Mouse (Mus musculus) lung, embryonic 15.5 days (tissue): Measurements from ENCODE around the gene Birc3. TPM values are rescaled to one million over a fixed set of nuclear protein-coding genes. Genes with fewer than 3 reads are reported as not detected.

ENCODE experiments used
- polyA plus RNA-seq: library from polyadenylated mRNA; unstranded; fragments of >200 nt; fragmentation: Nextera tagmentation; extraction: Ambion mirVana; gene quantifications from 2 replicates; pipeline ENCODE4 v1.2.1, GENCODE M21; 2015

Gene Birc3
- polyA plus RNA-seq, 1 experiment from 2014 or later = 9.4 TPM

Other genes starting within 250 kb of the Birc3 start
- not detected in 2 replicates for gene Mmp20, start 245.0 kb downstream of the Birc3 start, polyA plus RNA-seq
- gene Mmp7, start 181.1 kb downstream of the Birc3 start, polyA plus RNA-seq = 0.15 TPM in 1 of 2 replicates, not detected in the other
- 131 TPM in 2 replicates for gene Tmem123, start 109.1 kb downstream of the Birc3 start, polyA plus RNA-seq
- gene Birc2, start 36.1 kb downstream of the Birc3 start, polyA plus RNA-seq = 33.2 and 34.3 TPM in 2 replicates
- gene Yap1, start 131.4 kb upstream of the Birc3 start, polyA plus RNA-seq = 34.8 and 34.9 TPM in 2 replicates
- 13.5 and 14.6 TPM in 2 replicates for gene Cfap300, start 169.6 kb upstream of the Birc3 start, polyA plus RNA-seq